Mouse (Mus musculus) thymus, adult 2 months (tissue): Measurements from ENCODE around the gene Nfe2l1. TPM values are rescaled to one million over a fixed set of nuclear protein-coding genes. Genes with fewer than 3 reads are reported as not detected.

Source experiments
- DNase-seq: peaks from one replicate; pipeline ENCODE4 v3.0.0; 2021
- H3K27ac ChIP-seq: fragments of 200-500 bp; 2 replicates; pipeline ENCODE4 v1.5.1; 2012; ENCODE audit warnings: low read length, control low read depth; ENCODE audit not compliant: control insufficient read depth, insufficient read depth
- H3K27me3 ChIP-seq: fragments of 200-500 bp; 2 replicates; pipeline ENCODE4 v1.6.1; 2012; ENCODE audit warnings: mild to moderate bottlenecking, low read length, moderate library complexity, mixed read lengths; ENCODE audit not compliant: control insufficient read depth, insufficient read depth
- H3K36me3 ChIP-seq: fragments of 200-500 bp; 2 replicates; pipeline ENCODE4 v1.6.1; 2012; ENCODE audit warnings: mild to moderate bottlenecking, low read length, moderate library complexity; ENCODE audit not compliant: control insufficient read depth, insufficient read depth
- H3K4me1 ChIP-seq: fragments of 200-500 bp; replicated peaks from 2 replicates; pipeline ENCODE4 v1.6.1; 2012; ENCODE audit warnings: low read length; ENCODE audit not compliant: control insufficient read depth, insufficient read depth
- H3K4me3 ChIP-seq: fragments of 200-500 bp; 2 replicates; pipeline ENCODE4 v1.5.1; 2012; ENCODE audit warnings: mild to moderate bottlenecking, low read length, control low read depth, moderate library complexity; ENCODE audit not compliant: control insufficient read depth, insufficient read depth
- CTCF ChIP-seq: fragments of 200-500 bp; IDR thresholded peaks from 2 replicates; pipeline ENCODE4 v1.5.1; 2012; ENCODE audit warnings: mild to moderate bottlenecking, control low read depth, low read length, moderate library complexity, borderline replicate concordance; ENCODE audit not compliant: control insufficient read depth, poor library complexity, insufficient read depth; ENCODE audit errors: extremely low read depth
- POLR2A ChIP-seq: fragments of 200-500 bp; IDR thresholded peaks from 2 replicates; pipeline ENCODE4 v1.6.1; 2012; ENCODE audit warnings: mild to moderate bottlenecking, low read length, control low read depth, moderate library complexity; ENCODE audit not compliant: control insufficient read depth, poor library complexity, insufficient read depth; ENCODE audit errors: extremely low read depth
- WGBS: fragments of 180-500 bp; shearing (Covaris S2); methylation state at CpG from one replicate; pipeline ENCODE4 v1.1.7; 2018; 5-methylcytosine and 5-hydroxymethylcytosine counted together
- polyA plus RNA-seq: library from polyadenylated mRNA; depleted of rRNA; stranded (reverse); fragments of >200 nt; gene quantifications from 2 replicates; pipeline ENCODE4 v1.2.3, GENCODE M21; 2012

Nfe2l1 gene
- polyA plus RNA-seq, 1 experiment: 170 TPM

DNA sequence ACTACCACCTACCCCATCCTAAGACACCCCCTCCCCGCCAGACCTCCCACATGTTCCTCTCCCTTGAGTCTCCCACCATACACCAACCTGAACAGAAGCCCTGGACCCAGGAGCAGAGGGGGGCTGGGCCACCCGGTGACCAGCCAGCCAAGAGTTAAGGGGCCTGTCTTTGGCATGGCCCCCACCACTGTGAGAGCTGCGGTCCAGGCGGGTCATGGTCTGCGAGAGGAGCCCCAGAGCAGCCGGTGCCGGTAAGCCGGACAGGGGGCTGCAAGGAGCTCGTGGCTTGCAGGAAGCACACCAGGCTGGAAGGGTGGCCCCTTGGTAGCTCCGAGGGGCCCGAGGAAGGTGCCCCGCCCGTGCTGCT, 6.3 kb downstream of the Nfe2l1 start:
- Histone ChIP-seq H3K27me3 (no peaks in the 10 kb centered on the region), H3K36me3 (peaks cover 36% of the 10 kb centered on the region), H3K27ac (no peak overlapping the region), H3K4me1 (peaks cover 17% of the 10 kb centered on the region), H3K4me3 (peak overlapping the region; percentile 43)
- DNase-seq: no peak
- TF ChIP-seq POLR2A (no peak), CTCF (no peak)
- 9% methylated on average over 13 of the region's 13 CpGs for WGBS

- Histone ChIP-seq H3K27ac (no peak overlapping the region), H3K4me1 (peaks cover 17% of the 10 kb centered on the region), H3K27me3 (no peaks in the 10 kb centered on the region), H3K36me3 (peaks cover 37% of the 10 kb centered on the region), H3K4me3 (peak overlapping the region; percentile 43)
- WGBS: 55% methylated on average over 4 of the region's 4 CpGs
- TF ChIP-seq CTCF (no peak), POLR2A (no peak)
- DNase-seq: no peak
Measured at GRCm38 (mm10) chr11:96822675-96823470, 6.9 kb downstream of the Nfe2l1 start.

DNA sequence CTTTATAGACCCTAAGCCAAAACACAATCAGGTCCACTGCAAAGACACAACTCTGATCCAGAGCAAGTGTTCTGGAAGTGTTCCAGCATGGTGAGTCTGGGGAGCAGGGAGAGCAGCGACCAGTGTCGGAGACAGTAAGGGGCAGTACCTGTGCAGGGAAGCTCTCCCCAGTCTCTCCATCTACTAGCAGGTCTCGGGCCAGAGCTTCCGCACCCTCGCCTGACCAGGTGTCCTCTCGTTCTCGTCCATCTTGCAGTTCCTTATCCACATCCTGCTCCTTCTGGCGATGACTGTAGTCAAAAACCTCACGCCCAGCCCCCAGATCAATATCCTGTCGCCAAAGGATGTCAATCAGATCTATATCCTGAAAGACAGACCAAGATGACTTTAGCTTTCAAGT, 7.8 kb downstream of the Nfe2l1 start:
- no peak for DNase-seq
- TF ChIP-seq POLR2A: no peak
- Histone ChIP-seq H3K4me3 (no peak overlapping the region), H3K27ac (no peak overlapping the region), H3K27me3 (no peaks in the 10 kb centered on the region), H3K4me1 (peaks cover 17% of the 10 kb centered on the region), H3K36me3 (peaks cover 37% of the 10 kb centered on the region)
- WGBS: 91% methylated on average over 10 of the region's 10 CpGs

GRCm38 (mm10) chr11:96818128-96818710, 11.5 kb downstream of the Nfe2l1 start:
- WGBS: 89% methylated on average over 8 of the region's 8 CpGs
- Histone ChIP-seq H3K36me3 (peaks cover 37% of the 10 kb centered on the region), H3K27me3 (no peaks in the 10 kb centered on the region), H3K4me1 (peaks cover 7% of the 10 kb centered on the region), H3K4me3 (no peak overlapping the region), H3K27ac (no peak overlapping the region)
- TF ChIP-seq CTCF (no peak), POLR2A (no peak)
- DNase-seq: no peak

- no peak for DNase-seq
- WGBS: 98% methylated on average over 5 of the region's 5 CpGs
- no peak overlapping the region for H3K27ac ChIP-seq
- H3K27me3 ChIP-seq: no peaks in the 10 kb centered on the region
- H3K4me1 ChIP-seq: no peaks in the 10 kb centered on the region
- TF ChIP-seq CTCF (no peak), POLR2A (no peak)
- H3K36me3 ChIP-seq: peaks cover 36% of the 10 kb centered on the region
- H3K4me3 ChIP-seq: no peak overlapping the region
Measured at GRCm38 (mm10) chr11:96816979-96817378, 12.8 kb downstream of the Nfe2l1 start.

DNA sequence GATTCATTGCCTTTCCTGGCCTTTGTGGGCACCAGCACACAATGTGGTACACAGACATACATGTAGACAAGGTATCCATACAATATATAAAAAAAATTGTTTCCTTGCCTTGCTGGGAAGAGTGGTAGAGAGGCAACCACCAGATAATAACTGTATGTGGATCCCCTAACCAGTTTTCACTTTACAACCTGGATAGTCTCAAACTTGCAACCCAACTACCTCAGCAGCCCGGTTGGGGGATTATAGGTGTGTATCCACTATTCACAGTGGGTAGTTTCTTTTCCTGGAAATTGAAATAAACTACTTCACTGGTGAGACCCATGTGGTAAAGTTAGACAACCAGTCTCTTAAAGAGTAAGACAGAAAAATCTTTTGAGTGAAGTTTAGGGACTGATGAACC, 13.3 kb downstream of the Nfe2l1 start:
- Histone ChIP-seq H3K27me3 (no peaks in the 10 kb centered on the region), H3K36me3 (peaks cover 31% of the 10 kb centered on the region)
- 100% methylated on average over 1 of the region's 1 CpGs for WGBS

More for the DNA sequence above, 13.3 kb downstream of the Nfe2l1 start:
- no peak for DNase-seq
- Histone ChIP-seq H3K4me1 (no peaks in the 10 kb centered on the region), H3K27ac (no peak overlapping the region), H3K4me3 (no peak overlapping the region)
- TF ChIP-seq POLR2A (no peak), CTCF (no peak)
